Mouse (Mus musculus) forebrain, embryonic 14.5 days (tissue): Measurements from ENCODE around the gene Shisa3. TPM values are rescaled to one million over a fixed set of nuclear protein-coding genes. Genes with fewer than 3 reads are reported as not detected.

Source experiments
- ATAC-seq: fragments of 200-750 bp; cut with Nextera tagmentation; 2 replicates; pipeline ENCODE4 v1.8.0; 2017; ENCODE audit warnings: mild to moderate bottlenecking, moderate library complexity
- DNase-seq: peaks from one replicate; pipeline ENCODE4 v3.0.0-alpha.2; 2015; ENCODE audit warnings: low spot score
- H3K27ac ChIP-seq: fragments of 300-500 bp; sonication (generic); 2 replicates; pipeline ENCODE4 v1.5.1; 2014; ENCODE audit warnings: low read depth, mild to moderate bottlenecking, control low read depth, low read length, moderate library complexity
- H3K27me3 ChIP-seq: fragments of 300-500 bp; sonication (generic); replicated peaks from 2 replicates; pipeline ENCODE4 v1.6.1; 2014; ENCODE audit warnings: low read length, control low read depth, mixed read lengths; ENCODE audit not compliant: control insufficient read depth, insufficient read depth
- H3K36me3 ChIP-seq: fragments of 300-500 bp; sonication (generic); 2 replicates; pipeline ENCODE4 v1.6.1; 2014; ENCODE audit warnings: low read length, control low read depth; ENCODE audit not compliant: control insufficient read depth, insufficient read depth
- H3K4me1 ChIP-seq: fragments of 300-500 bp; sonication (generic); 2 replicates; pipeline ENCODE4 v1.6.1; 2014; ENCODE audit warnings: antibody characterized with exemption, low read length, control low read depth; ENCODE audit not compliant: control insufficient read depth, insufficient read depth
- H3K4me2 ChIP-seq: fragments of 300-500 bp; sonication (generic); 2 replicates; pipeline ENCODE4 v1.6.1; 2014; ENCODE audit warnings: mild to moderate bottlenecking, control low read depth, low read length
- H3K4me3 ChIP-seq: fragments of 300-500 bp; sonication (generic); 2 replicates; pipeline ENCODE4 v1.5.1; 2014; ENCODE audit warnings: low read depth, low read length, control low read depth
- H3K9ac ChIP-seq: fragments of 300-500 bp; sonication (generic); 2 replicates; pipeline ENCODE4 v1.6.1; 2014; ENCODE audit warnings: mild to moderate bottlenecking, low read length, control low read depth, moderate library complexity
- H3K9me3 ChIP-seq: fragments of 300-500 bp; sonication (generic); replicated peaks from 2 replicates; pipeline ENCODE4 v1.6.1; 2016; ENCODE audit warnings: low read length, control low read depth, mixed read lengths; ENCODE audit not compliant: control insufficient read depth
- WGBS: fragments of 180-500 bp; shearing (Covaris S2); extraction: QIAGEN DNeasy Blood & Tissue Kit; methylation state at CpG from one replicate; pipeline ENCODE4 v1.1.7; 2014; 5-methylcytosine and 5-hydroxymethylcytosine counted together
- polyA plus RNA-seq: library from polyadenylated mRNA; unstranded; fragments of >200 nt; fragmentation: Nextera tagmentation; extraction: Ambion mirVana; gene quantifications from 2 replicates; pipeline ENCODE4 v1.2.1, GENCODE M21; 2014

The Shisa3 gene
- polyA plus RNA-seq, 1 experiment from 2014 or later, result 0.04 TPM

DNA sequence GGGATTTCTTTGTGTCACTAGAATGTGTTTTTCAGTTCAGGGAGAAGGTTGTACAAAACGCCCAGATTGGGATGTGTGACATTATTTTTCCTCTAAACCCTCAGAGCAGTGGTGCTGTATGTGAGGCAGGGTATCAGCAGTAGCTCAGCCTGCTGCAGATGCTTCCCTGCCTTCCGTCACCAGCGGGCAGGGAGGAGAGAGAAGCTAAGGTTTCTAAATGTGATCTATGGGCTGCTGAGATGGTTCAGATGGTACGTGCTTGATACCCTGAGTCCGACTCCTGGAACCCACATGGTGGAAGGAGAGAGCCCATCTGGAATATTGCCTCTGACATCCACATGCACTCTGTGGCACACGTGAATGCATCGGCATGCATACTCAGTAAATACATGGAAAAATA is 12.1 kb upstream of the Shisa3 start:
- Histone ChIP-seq H3K4me2 (no peak overlapping the region), H3K27ac (no peak overlapping the region), H3K9me3 (no peaks in the 10 kb centered on the region), H3K4me3 (no peak overlapping the region), H3K4me1 (no peaks in the 10 kb centered on the region), H3K27me3 (no peaks in the 10 kb centered on the region), H3K36me3 (no peaks in the 10 kb centered on the region), H3K9ac (no peak overlapping the region)
- WGBS, result 84% methylated on average over 7 of the region's 7 CpGs
- ATAC-seq (no peak), DNase-seq (no peak)

DNA sequence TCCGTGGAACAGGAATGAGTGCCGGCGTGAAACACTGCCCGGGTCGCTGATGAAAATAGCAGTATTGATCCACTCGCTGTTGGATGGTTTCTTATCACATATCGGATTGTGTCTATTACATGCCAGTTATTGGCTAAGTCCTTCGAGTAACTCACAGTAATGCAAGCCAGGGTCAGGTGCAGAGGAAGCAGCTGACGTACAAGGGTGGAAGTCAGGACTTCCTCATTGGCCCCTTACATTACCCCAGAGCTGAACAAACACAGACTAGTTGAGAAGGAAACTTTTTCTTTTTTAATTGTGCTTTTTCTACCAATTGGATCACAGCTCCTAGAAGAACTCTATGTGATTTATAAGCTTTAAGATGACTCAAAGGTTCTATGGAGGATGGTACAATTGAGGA is 7.7 kb upstream of the Shisa3 start:
- 91% methylated on average over 9 of the region's 9 CpGs for WGBS
- H3K36me3 ChIP-seq, result no peaks in the 10 kb centered on the region
- ATAC-seq (no peak), DNase-seq (no peak)
- no peaks in the 10 kb centered on the region for H3K9me3 ChIP-seq
- H3K4me2 ChIP-seq, result no peak overlapping the region
- H3K4me1 ChIP-seq, result no peaks in the 10 kb centered on the region
- no peak overlapping the region for H3K4me3 ChIP-seq
- H3K27ac ChIP-seq, result no peak overlapping the region
- 0 out of 2 replicates have a peak, but pooled peaks cover under 1% of the 10 kb centered on the region for H3K27me3 ChIP-seq
- no peak overlapping the region for H3K9ac ChIP-seq

DNA sequence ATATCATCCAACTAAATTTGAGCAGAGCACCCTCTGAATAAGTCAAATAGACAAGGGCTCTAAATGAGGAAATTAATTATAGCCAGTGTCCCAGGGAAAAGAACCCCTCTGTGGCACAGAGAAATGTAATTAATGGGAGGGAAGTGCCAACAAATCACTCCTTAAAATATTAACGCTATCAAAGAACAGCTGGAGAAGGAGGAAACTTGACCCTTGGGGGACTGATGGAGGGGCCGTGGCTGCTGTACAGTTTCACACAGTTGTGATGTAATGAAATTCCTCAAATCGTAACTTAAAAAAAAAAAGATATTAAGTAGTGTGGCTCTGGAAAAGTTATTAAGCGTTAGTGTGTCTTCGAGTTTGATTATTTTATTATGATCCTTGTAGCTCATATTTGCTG is 1.7 kb upstream of the Shisa3 start:
- H3K4me3 ChIP-seq, result no peak overlapping the region
- no peak overlapping the region for H3K27ac ChIP-seq
- peak; percentile 10 for DNase-seq
- H3K4me1 ChIP-seq, result peaks cover 14% of the 10 kb centered on the region
- 47% methylated on average over 5 of the region's 5 CpGs for WGBS
- peaks cover 45% of the 10 kb centered on the region for H3K27me3 ChIP-seq
- no peaks in the 10 kb centered on the region for H3K9me3 ChIP-seq
- no peaks in the 10 kb centered on the region for H3K36me3 ChIP-seq
- H3K4me2 ChIP-seq, result no peak overlapping the region
- no peak for ATAC-seq
- H3K9ac ChIP-seq, result no peak overlapping the region

DNA sequence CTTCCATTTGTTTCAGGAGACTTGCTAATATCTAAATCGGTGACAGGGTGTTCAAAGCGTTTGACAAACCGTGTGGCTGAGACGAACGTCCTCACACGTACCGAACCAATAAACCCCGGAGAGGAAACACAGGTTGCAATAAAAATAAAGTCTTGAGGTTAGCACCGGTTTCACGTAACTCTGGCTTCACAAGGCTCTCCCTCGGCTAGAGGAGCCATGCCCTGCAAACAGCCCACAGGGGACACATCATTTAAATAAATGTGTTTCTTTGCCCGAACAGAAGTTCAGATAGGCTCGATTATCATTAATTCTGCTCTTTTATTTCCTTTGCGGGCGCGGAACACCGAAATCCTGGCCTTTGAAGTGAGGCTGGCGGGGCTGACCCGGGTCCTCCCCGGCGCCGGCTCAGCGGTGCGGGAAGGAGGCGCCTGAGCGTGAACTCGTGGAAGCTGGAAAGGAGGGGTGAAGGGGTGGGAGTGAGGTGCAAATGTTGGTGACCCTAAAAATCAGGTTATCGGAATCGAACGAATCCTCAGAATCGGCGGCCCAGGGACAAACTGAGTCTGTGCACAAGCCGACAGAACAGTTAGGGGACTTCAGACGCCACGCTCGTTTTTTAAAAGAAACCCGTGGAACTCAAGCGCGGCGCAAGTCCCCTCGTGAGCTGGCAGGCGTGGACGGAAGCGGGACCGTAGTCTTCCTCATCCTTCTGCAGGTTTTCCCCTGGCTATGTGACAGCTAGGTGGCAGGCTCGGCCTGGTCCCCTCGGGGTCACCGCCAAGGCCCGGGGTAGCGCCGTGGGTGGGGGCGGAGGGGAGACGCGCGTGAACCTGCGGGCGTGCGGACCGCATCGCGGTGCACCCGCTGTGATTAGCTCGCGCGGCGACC is 522 bp upstream of the Shisa3 start:
- Histone ChIP-seq H3K27ac (no peak overlapping the region), H3K27me3 (peaks cover 47% of the 10 kb centered on the region), H3K4me1 (peaks cover 14% of the 10 kb centered on the region), H3K36me3 (no peaks in the 10 kb centered on the region), H3K9ac (peak overlapping the region; percentile 48), H3K9me3 (no peaks in the 10 kb centered on the region), H3K4me2 (peak overlapping the region; percentile 88), H3K4me3 (peak overlapping the region; percentile 48)
- DNase-seq (peak; percentile 46), ATAC-seq (peak; percentile 36; the same call in 1 of the 2 replicates)
- WGBS, result under 1% methylated on average over 66 of the region's 66 CpGs

DNA sequence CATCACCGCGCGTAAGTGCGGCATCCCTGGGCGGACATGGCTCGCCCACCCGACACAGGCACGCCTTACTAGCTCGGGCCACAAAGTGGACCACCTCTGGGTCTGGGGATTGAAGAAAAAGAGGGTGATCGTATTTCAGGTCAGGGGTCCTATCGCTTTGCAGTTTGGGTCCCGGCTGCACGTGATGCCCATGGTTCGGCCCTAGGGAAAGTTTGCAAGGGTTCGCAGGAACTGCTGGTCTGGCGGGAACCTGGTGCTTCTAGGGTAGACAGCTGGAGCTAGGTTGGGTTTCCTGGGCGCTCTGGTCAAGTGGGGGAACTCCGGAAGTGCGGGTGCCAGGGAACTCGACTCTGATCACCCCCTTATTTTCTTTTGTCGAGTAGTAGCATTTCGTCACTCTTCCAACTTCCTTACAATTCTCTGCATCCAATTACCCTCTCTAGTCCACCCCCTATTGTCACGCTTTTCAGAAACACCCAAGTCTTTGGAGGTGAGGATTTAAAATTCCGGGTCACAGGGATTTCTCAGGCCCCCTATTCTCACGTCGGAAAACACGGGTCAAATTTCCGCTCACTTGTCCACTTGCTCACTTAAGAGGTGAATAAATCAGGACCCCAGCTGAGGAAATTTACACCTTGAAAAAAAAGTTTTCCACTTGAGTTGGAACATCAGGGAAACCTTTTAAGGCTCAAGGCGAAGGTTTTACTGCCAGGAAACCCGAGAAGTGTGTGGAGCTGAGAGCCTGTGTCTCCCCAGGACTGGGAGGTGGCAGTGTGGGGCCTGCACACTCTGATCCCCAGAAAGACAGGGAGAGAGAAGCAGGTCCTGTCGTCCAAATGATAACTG is 1.2 kb downstream of the Shisa3 start:
- H3K9ac ChIP-seq, result peak overlapping the region; percentile 48
- DNase-seq (no peak), ATAC-seq (no peak)
- H3K9me3 ChIP-seq, result no peaks in the 10 kb centered on the region
- no peak overlapping the region for H3K27ac ChIP-seq
- peak overlapping the region; percentile 88 for H3K4me2 ChIP-seq
- no peaks in the 10 kb centered on the region for H3K36me3 ChIP-seq
- H3K27me3 ChIP-seq, result peaks cover 47% of the 10 kb centered on the region
- 5% methylated on average over 31 of the region's 31 CpGs for WGBS
- H3K4me3 ChIP-seq, result peak overlapping the region; percentile 48
- H3K4me1 ChIP-seq, result peaks cover 14% of the 10 kb centered on the region

DNA sequence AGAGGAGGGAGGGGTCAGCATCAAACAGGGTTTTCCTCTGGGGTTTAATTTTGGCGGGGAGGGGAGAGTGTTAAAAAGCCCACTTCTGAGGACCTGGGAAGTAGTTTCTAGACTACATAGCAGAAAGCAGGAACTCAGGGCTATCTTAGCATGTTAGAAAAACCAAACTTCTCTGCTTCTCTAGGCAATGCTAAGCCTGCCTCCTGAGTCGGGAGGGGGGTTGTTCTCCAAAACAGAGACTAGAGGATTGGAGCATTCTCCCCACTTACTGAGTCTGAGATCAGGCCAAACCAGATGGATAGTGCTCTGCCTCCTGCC is 1.8 kb downstream of the Shisa3 start:
- no peak overlapping the region for H3K27ac ChIP-seq
- no peak overlapping the region for H3K4me2 ChIP-seq
- H3K4me1 ChIP-seq, result peaks cover 14% of the 10 kb centered on the region
- H3K4me3 ChIP-seq, result no peak overlapping the region
- no peaks in the 10 kb centered on the region for H3K36me3 ChIP-seq
- peaks cover 47% of the 10 kb centered on the region for H3K27me3 ChIP-seq
- DNase-seq (peak; percentile 4), ATAC-seq (no peak)
- 37% methylated on average over 2 of the region's 2 CpGs for WGBS
- no peaks in the 10 kb centered on the region for H3K9me3 ChIP-seq
- H3K9ac ChIP-seq, result no peak overlapping the region

DNA sequence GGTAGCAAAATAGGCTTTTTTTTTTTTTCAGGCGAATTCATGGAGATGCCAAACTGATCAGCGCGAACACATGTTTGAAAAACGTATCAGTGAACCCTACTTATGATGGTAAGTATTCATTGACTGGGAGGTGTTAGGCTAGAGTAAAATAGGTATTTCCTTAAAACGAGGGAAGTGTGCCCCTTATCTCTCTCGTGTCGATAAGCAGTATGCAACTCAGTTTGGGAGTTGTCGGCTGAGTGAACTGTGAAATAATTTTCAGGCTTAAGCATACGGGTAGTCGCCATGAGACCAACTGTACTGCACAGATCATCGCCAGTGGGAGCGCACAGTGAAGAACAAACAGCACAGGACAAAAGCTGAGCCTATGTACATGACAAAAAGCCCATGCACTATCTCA is 13.5 kb downstream of the Shisa3 start:
- H3K36me3 ChIP-seq, result peaks cover 13% of the 10 kb centered on the region
- 92% methylated on average over 12 of the region's 12 CpGs for WGBS
- no peaks in the 10 kb centered on the region for H3K4me1 ChIP-seq
- no peak overlapping the region for H3K4me3 ChIP-seq
- H3K27ac ChIP-seq, result no peak overlapping the region
- H3K9me3 ChIP-seq, result no peaks in the 10 kb centered on the region
- no peaks in the 10 kb centered on the region for H3K27me3 ChIP-seq
- no peak overlapping the region for H3K9ac ChIP-seq
- H3K4me2 ChIP-seq, result no peak overlapping the region
- DNase-seq, result no peak
- no peak for ATAC-seq

DNA sequence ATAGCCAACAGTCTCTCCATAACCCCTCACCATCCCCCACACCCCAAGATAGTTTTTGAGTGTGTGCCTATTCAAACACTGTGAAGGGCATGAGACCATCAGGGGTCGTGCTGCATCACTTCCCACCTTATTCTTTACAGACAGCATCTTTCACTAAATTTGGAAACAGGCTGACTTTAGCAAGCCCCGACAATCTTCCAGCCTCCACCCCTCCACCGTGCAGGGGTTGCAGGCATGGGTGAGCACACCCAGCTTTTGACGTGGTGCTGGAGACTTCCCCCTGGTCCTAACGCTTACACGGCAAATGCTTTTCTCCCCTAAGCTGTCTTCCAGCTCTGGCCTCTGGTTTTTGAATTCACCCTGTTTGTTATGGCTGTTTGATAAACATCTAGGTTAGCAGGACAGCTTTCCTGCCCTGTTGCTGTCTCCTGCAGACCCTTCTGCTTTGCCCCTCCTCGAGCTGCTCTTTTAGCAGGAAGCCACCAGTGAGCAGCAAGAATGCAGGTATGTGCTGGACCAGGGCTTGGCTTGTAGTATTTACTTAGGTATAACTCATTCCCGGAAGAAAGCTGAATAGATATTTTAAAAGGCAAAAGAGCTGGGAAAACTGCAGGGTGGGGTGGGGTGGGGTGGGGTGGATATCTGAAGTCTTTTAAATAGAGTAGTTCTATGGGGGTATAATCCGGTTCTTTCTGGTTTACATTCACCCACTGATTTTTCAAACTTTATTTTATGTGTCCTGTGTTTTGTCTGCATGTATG is 20.7 kb downstream of the Shisa3 start:
- no peak overlapping the region for H3K27ac ChIP-seq
- peaks cover 3% of the 10 kb centered on the region for H3K4me1 ChIP-seq
- no peak overlapping the region for H3K4me3 ChIP-seq
- H3K9ac ChIP-seq, result no peak overlapping the region
- no peak overlapping the region for H3K4me2 ChIP-seq
- no peaks in the 10 kb centered on the region for H3K27me3 ChIP-seq
- H3K36me3 ChIP-seq, result 0 out of 2 replicates have a peak, but pooled peaks cover 4% of the 10 kb centered on the region
- DNase-seq, result no peak
- no peak for ATAC-seq
- WGBS, result 76% methylated on average over 9 of the region's 9 CpGs
- H3K9me3 ChIP-seq, result no peaks in the 10 kb centered on the region
